Mouse (Mus musculus): ENCODE measurements at regions not wholly inside any gene's neighbourhood (a gene's known extent, or its start where the extent isn't known, plus 50 kb on each side); places are given as distances from the start of the nearest gene placed in this dataset.
"Not testable (repeated sequence)": the region's sequence is repeated elsewhere in the genome, so short reads cannot be mapped to it uniquely, and the experiment has no call there.

GRCm38 (mm10) chr1:85339821-85340220 lies 69.5 kb upstream of the C130026I21Rik start:
- DNase-seq (ENCODE audit: extremely low spot score in 1 of 2, low spot score in 2 of 2), result peak in 1 of 2 experiments; percentile 9
- intact Hi-C loops (cut with DNase I), result not testable (repeated sequence)

Measured in left cerebral cortex, postnatal 10 days (tissue).